Mouse (Mus musculus) heart, adult 2 months (tissue): ENCODE measurements around the gene Gp1ba. TPM values are rescaled to one million over a fixed set of nuclear protein-coding genes. Genes with fewer than 3 reads are reported as not detected.
A peak's percentile ranks its signal among the peaks of the same experiment; 100 is the strongest.

Experiments used
- DNase-seq, 2 experiments: peaks; one replicate each; pipeline ENCODE4 v3.0.0; 2021
- H3K27ac ChIP-seq: fragments of 200-600 bp; 2 replicates; pipeline ENCODE4 v1.8.1; 2022
- H3K27me3 ChIP-seq: fragments of 200-500 bp; 2 replicates; pipeline ENCODE4 v1.6.1; 2012; ENCODE audit warnings: mild to moderate bottlenecking, low read length, inconsistent platforms, mixed read lengths; ENCODE audit not compliant: control insufficient read depth, insufficient read depth
- H3K36me3 ChIP-seq: fragments of 200-500 bp; 2 replicates; pipeline ENCODE4 v1.6.1; 2012; ENCODE audit warnings: low read length, inconsistent platforms; ENCODE audit not compliant: control insufficient read depth, insufficient read depth
- H3K4me1 ChIP-seq: fragments of 200-500 bp; 2 replicates; pipeline ENCODE4 v1.6.1; 2011; ENCODE audit warnings: low read length; ENCODE audit not compliant: control insufficient read depth, insufficient read depth
- H3K4me3 ChIP-seq: fragments of 200-600 bp; 2 replicates; pipeline ENCODE4 v1.8.1; 2022
- H3K79me2 ChIP-seq: fragments of 200-500 bp; replicated peaks from 2 replicates; pipeline ENCODE4 v1.6.1; 2012; ENCODE audit warnings: mild to moderate bottlenecking, inconsistent platforms, low read length, moderate library complexity, mixed read lengths; ENCODE audit not compliant: control insufficient read depth, insufficient read depth
- H3K9ac ChIP-seq: fragments of 200-500 bp; 2 replicates; pipeline ENCODE4 v1.6.1; 2012; ENCODE audit warnings: low read depth, mild to moderate bottlenecking, control low read depth, inconsistent platforms, low read length, mixed read lengths
- CTCF ChIP-seq: fragments of 200-600 bp; IDR thresholded peaks from 2 replicates; pipeline ENCODE4 v1.8.1; 2022; ENCODE audit warnings: antibody characterized with exemption, mild to moderate bottlenecking, moderate library complexity
- EP300 ChIP-seq: fragments of 200-500 bp; IDR thresholded peaks from 2 replicates; pipeline ENCODE4 v1.6.1; 2011; ENCODE audit warnings: low read depth, low read length, control low read depth; ENCODE audit not compliant: insufficient read depth
- POLR2A ChIP-seq: fragments of 200-500 bp; IDR thresholded peaks from 2 replicates; pipeline ENCODE4 v1.6.1; 2011; ENCODE audit warnings: mild to moderate bottlenecking, low read depth, low read length, control low read depth; ENCODE audit not compliant: insufficient read depth
- WGBS: fragments of 180-500 bp; shearing (Covaris S2); methylation state at CpG from one replicate; pipeline ENCODE4 v1.1.7; 2018; 5-methylcytosine and 5-hydroxymethylcytosine counted together
- intact Hi-C: fragments of 180-260 bp; cut with DNase I; formaldehyde crosslinking; loops from one replicate; pipeline ENCODE4 v1.15.1; 2025
- polyA plus RNA-seq: library from polyadenylated mRNA; depleted of rRNA; stranded (reverse); fragments of >200 nt; gene quantifications from 2 replicates; pipeline ENCODE4 v1.2.3, GENCODE M21; 2012
- total RNA-seq, 2 experiments: library from RNA; stranded (reverse); gene quantifications; 2 replicates each; pipeline ENCODE4 v1.2.3; 2021

Gene Gp1ba
- total and polyA plus RNA-seq, 3 experiments = 0.34 to 0.98 (median 0.59) TPM

DNA sequence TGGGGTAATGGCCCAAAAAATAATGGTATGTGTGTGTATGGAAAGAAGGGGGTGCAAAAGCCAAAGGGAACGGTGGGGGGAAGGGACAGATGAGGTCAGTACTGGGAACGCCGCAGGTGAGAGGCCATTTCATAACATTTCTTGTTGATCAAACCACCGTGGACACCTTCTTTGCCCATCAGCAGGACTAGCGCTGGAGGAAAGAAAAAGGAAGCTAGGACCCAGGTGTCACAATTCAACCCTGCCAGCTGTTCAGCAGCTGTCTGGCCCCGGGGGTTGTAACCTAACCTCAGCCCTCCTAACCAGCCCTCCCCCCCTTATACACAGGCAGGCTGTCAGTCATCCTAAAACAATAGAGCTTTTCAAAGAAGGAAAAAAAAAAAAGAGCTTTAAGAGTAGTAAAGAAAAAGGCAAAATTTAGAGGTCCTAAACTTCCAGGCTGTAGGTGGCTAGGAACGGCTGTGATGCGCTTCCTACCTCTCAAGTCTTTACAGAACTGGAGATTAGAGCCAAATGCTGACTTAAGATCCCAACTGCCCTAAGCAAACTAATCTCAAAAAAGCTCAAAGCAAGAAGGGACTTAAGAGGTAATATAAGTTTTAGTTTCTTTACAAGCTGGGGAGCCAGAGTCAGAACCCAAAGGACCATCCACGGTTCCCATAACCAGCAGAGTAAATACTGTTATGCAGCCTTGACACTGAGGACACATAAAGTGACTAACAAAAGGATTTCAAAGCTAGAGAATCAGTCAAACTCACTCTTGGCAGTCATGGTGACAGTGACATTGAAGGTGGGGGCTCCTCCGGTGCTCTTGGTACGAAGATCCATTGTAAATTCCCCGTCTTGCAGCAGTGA is 13.3 kb downstream of the Gp1ba start:
- intact Hi-C loops = no loop called here

GRCm38 (mm10) chr11:70652884-70653344 is 14.0 kb downstream of the Gp1ba start:
- intact Hi-C loops = no loop called here
- Histone ChIP-seq H3K4me3 (peak overlapping the region; percentile 100), H3K79me2 (peaks cover 5% of the 10 kb centered on the region), H3K9ac (peak overlapping the region; percentile 15; the same call in 1 of the 2 replicates), H3K36me3 (peaks cover 29% of the 10 kb centered on the region), H3K4me1 (peaks cover 5% of the 10 kb centered on the region), H3K27ac (peak overlapping the region; percentile 99), H3K27me3 (no peaks in the 10 kb centered on the region)
- TF ChIP-seq POLR2A = no peak
- TF ChIP-seq CTCF = no peak
- TF ChIP-seq EP300 = no peak
- DNase-seq = peak in 1 of 2 experiments; percentile 4
- 17% methylated on average over 6 of the region's 6 CpGs for WGBS

More for the DNA sequence above, 13.3 kb downstream of the Gp1ba start:
- TF ChIP-seq EP300 (no peak), CTCF (no peak), POLR2A (no peak; the same call in 1 of the 2 replicates)
- peak overlapping the region; percentile 100 for H3K4me3 ChIP-seq
- H3K27ac ChIP-seq = peak overlapping the region; percentile 99
- H3K36me3 ChIP-seq = peaks cover 29% of the 10 kb centered on the region
- peaks cover 8% of the 10 kb centered on the region for H3K79me2 ChIP-seq
- no peaks in the 10 kb centered on the region for H3K27me3 ChIP-seq
- H3K9ac ChIP-seq = no peak overlapping the region
- DNase-seq = peak; percentile 16 to 26
- peaks cover 6% of the 10 kb centered on the region for H3K4me1 ChIP-seq
- 26% methylated on average over 12 of the region's 12 CpGs for WGBS

DNA sequence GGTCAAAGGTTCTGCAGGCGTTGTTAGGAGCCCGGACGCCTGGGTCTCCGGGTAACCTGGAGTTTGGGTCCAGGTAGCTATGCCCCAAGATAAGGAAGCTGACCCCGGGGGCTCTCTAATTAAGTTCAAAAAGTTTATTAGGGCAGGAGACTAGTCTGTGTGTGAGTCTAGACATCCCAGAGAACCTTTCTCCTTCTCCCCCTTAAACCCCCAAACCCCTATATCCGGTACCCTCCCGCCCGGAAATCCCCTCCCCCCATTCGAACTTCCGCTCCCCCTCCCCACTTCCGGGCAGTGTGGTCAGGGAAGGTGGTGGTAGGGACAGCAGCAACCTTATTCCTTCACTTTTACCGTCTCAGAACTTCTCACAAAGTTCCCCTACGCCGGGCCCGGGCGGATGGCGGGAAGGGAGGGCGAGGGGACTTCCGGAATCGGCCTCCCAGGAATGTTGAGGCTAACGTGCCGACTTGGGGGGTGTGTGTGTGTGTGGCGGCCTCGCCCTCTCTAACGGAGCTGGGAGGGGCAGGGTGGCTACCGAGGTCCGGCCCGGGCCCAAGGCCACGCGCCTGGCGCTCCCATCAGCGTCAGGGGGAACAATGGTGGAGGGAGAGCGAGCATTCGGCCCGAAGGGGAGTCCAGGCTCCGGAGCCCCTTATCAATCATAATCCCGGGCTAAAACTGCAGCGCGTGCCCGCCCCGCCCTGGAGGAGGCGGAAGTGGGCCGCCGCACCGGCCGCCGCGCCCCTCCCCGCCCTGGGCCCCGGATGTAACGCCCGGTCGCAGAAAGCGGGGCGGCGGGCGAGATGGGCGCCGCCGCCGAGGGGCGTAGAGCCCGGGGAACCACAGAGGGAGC is 14.6 kb downstream of the Gp1ba start:
- peak overlapping the region; percentile 98 for H3K9ac ChIP-seq
- no peak for TF ChIP-seq CTCF
- TF ChIP-seq POLR2A = peak; percentile 54; the same call in 1 of the 2 replicates
- peak; percentile 86 for DNase-seq
- peaks cover 25% of the 10 kb centered on the region for H3K36me3 ChIP-seq
- H3K27ac ChIP-seq = peak overlapping the region; percentile 99
- peak overlapping the region; percentile 100 for H3K4me3 ChIP-seq
- under 1% methylated on average over 63 of the region's 63 CpGs for WGBS
- peaks cover 4% of the 10 kb centered on the region for H3K79me2 ChIP-seq
- H3K4me1 ChIP-seq = peaks cover 4% of the 10 kb centered on the region
- intact Hi-C loops = loop anchor here (2.0 kb wide), 1 partner anchor 15 kb away; the partner anchor contains the start of gene Spag7
- H3K27me3 ChIP-seq = no peaks in the 10 kb centered on the region

GRCm38 (mm10) chr11:70654198-70654922 is 15.4 kb downstream of the Gp1ba start, which contains the start of gene Pfn1:
Gene Pfn1 (minus strand): TSS chr11:70654644.
- WGBS = under 1% methylated on average over 56 of the region's 61 CpGs
- peak within 1 kb of the TSS; percentile 98 for H3K9ac ChIP-seq
- intact Hi-C loops = loop anchor here (2.0 kb wide), 1 partner anchor 14 kb away; the partner anchor contains the start of gene Spag7
- H3K79me2 ChIP-seq = peaks cover 4% of the 10 kb centered on the region
- peaks cover 22% of the 10 kb centered on the region for H3K36me3 ChIP-seq
- peaks cover 3% of the 10 kb centered on the region; the same call in 1 of the 2 replicates for H3K4me1 ChIP-seq
- no peaks in the 10 kb centered on the region for H3K27me3 ChIP-seq
- DNase-seq = peak; percentile 82 to 85
- H3K27ac ChIP-seq = peak within 1 kb of the TSS; percentile 99
- H3K4me3 ChIP-seq = peak within 1 kb of the TSS; percentile 100
- TF ChIP-seq CTCF (no peak), POLR2A (peak; percentile 86)

GRCm38 (mm10) chr11:70654923-70655570 is 16.1 kb downstream of the Gp1ba start:
- Histone ChIP-seq H3K4me3 (peak overlapping the region; percentile 100), H3K79me2 (peaks cover 4% of the 10 kb centered on the region), H3K27ac (peak overlapping the region; percentile 99), H3K27me3 (no peaks in the 10 kb centered on the region), H3K4me1 (peaks cover 3% of the 10 kb centered on the region; the same call in 1 of the 2 replicates), H3K36me3 (peaks cover 19% of the 10 kb centered on the region), H3K9ac (peak overlapping the region; percentile 77)
- TF ChIP-seq EP300 = 0 out of 2 replicates have a peak, but pooled peaks have one; percentile 55
- TF ChIP-seq POLR2A = peak; percentile 79
- no peak for TF ChIP-seq CTCF
- DNase-seq = peak; percentile 89 to 90
- WGBS = 1% methylated on average over 48 of the region's 48 CpGs
- intact Hi-C loops = loop anchor here (2.0 kb wide), 1 partner anchor 14 kb away; the partner anchor contains the start of gene Spag7
